Mouse (Mus musculus) layer of hippocampus, adult 9-11 months (tissue): ENCODE results near the gene Nrxn1.

Experiments
- DNase-seq: peaks from one replicate; pipeline ENCODE4 v3.0.0; 2022

The Nrxn1 gene

GRCm38 (mm10) chr17:90032416-90032815 lies 1060.5 kb downstream of the Nrxn1 start:
- DNase-seq = no peak

GRCm38 (mm10) chr17:90016636-90017035 lies 1076.2 kb downstream of the Nrxn1 start:
- no peak for DNase-seq

GRCm38 (mm10) chr17:90011761-90012160 lies 1081.1 kb downstream of the Nrxn1 start:
- no peak for DNase-seq

- peak; percentile 39 for DNase-seq
Measured at GRCm38 (mm10) chr17:90007438-90008109, 1085.3 kb downstream of the Nrxn1 start.

- DNase-seq = no peak
Measured at GRCm38 (mm10) chr17:89990651-89991050, 1102.2 kb downstream of the Nrxn1 start.
